Mouse (Mus musculus): ENCODE measurements at regions not wholly inside any gene's neighbourhood (a gene's known extent, or its start where the extent isn't known, plus 50 kb on each side); places are given as distances from the start of the nearest gene placed in this dataset.

DNA sequence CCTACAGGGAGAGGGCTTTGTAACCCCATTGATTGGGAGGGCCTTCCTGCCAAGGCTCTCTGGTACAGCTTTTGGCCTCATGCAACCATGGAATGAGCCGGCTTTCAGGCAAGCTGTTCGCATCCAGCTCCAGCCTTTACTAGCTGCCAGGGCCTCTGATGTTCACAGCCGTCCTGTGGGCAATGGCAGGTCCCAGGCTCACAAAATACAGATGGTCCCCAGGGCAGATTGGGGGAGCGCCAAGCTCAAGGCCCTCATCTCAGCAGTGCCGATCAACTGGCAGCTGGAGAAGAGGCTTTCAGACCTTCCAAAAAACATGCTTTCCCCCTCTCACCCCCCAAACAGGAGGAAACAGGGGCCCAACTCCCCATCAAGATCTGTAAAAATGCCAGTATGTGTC, 166.9 kb upstream of the Rora start:
- TF ChIP-seq POLR2A (IDR thresholded peaks at IDR 0.05; ENCODE audit: borderline replicate concordance, insufficient read depth, low read length) (no peak), CTCF (IDR thresholded peaks at IDR 0.05; ENCODE audit: borderline replicate concordance, insufficient read depth, low read depth, low read length) (no peak)
